Mouse (Mus musculus): ENCODE data around the gene Hint2. TPM values are rescaled to one million over a fixed set of nuclear protein-coding genes. Genes with fewer than 3 reads are reported as not detected.

The Hint2 gene
- polyA plus RNA-seq, 1 experiment from 2014 or later, result 68.5 TPM

DNA sequence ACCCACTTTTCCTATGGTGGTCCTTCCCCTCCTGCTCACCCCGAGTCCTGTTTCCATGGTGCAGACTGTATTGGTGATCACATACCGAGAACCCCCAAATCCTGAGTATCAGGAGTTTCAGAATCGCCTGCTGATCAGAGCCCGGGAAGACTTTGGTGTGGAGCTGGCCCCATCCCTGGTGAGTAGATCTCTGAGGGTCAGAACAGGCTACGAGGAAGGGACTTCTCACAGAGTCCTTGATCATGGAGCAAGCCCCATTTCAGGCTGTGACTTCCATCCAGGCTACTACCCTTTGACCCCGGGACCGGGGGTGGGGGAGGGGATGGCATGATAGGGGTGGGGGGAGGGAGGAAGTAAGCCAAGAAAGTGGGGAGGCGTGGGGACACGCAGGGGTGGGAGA lies 16.2 kb downstream of the Hint2 start:
- Histone ChIP-seq H3K27me3 (ENCODE audit: control insufficient read depth, insufficient read depth, low read depth, low read length) (no peaks in the 10 kb centered on the region), H3K4me3 (ENCODE audit: low read depth, low read length) (no peak overlapping the region), H3K9me3 (replicated peaks; ENCODE audit: control insufficient read depth, low read length) (no peaks in the 10 kb centered on the region), H3K36me3 (ENCODE audit: control insufficient read depth, insufficient read depth) (no peaks in the 10 kb centered on the region), H3K9ac (ENCODE audit: low read depth, low read length) (no peak overlapping the region), H3K27ac (ENCODE audit: low read length) (no peak overlapping the region), H3K4me1 (ENCODE audit: control insufficient read depth, low read depth, low read length) (no peaks in the 10 kb centered on the region), H3K4me2 (ENCODE audit: low read depth, low read length) (no peak overlapping the region)
- 58% methylated on average over 9 of the region's 9 CpGs for whole genome bisulfite sequencing (ENCODE audit: insufficient replicate concordance)
- ATAC-seq (ENCODE audit: low read depth), result no peak

DNA sequence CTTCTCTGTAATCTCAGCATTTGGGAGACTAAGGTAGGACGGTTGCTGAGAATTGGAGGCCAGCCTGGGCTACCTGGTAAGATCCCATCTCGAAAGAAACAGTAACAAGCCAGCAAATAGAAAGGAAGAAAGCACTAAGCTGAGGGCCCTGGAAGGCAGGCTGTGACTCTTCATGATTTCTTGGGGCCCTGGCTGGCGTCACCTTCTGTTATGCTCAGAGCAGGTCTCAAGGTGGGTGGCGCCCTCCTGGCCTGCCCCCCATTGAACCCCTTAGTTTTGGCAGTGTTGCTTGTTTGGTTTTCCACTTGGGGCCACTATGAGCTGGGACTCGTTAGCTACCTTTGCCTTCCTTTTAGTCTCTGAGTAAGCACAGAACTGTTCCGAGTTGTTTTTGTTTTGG lies 19.5 kb downstream of the Hint2 start:
- Histone ChIP-seq H3K4me2 (ENCODE audit: low read depth, low read length) (no peak overlapping the region), H3K4me3 (ENCODE audit: low read depth, low read length) (no peak overlapping the region), H3K4me1 (ENCODE audit: control insufficient read depth, low read depth, low read length) (no peaks in the 10 kb centered on the region), H3K27ac (ENCODE audit: low read length) (no peak overlapping the region), H3K36me3 (ENCODE audit: control insufficient read depth, insufficient read depth) (no peaks in the 10 kb centered on the region), H3K9me3 (replicated peaks; ENCODE audit: control insufficient read depth, low read length) (no peaks in the 10 kb centered on the region), H3K27me3 (ENCODE audit: control insufficient read depth, insufficient read depth, low read depth, low read length) (peaks cover 14% of the 10 kb centered on the region), H3K9ac (ENCODE audit: low read depth, low read length) (no peak overlapping the region)
- no peak for ATAC-seq (ENCODE audit: low read depth)
- WGBS (ENCODE audit: insufficient replicate concordance), result 54% methylated on average over 6 of the region's 6 CpGs

DNA sequence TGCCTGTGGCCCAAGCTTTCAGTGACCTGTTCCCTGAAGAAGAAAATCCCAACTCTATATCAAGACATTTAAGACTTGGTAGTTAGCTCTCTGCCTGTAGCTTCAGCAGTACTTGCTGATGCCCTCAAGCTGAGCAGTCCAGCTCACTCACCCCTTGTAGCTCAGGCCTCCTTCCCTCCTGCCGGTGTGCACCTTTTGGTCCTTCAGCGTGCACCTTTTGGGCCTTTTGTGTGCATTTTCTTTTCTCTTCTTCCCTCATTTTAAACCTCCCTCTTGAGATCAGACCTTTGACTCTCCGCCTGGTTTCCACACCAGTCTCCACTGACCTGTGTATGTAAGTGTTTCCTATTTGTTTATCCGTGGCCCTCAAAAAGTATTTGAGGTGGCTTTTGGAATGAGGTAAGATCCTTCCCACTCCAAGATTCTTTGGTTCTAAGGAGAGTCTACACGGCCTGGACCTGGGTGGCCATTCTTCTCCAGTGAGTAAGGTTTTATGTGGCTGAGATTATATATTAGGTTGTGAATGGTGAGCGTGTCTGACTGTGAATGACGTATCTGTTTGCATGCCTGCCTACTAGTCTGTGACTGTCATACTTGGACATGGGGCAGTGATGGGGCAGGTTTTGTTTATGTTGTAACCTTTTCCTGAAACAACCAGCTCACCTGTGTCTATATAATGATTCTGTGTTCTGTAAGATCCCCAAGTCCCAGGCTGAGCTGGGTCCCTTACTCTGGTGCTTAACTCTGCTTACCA lies 21.5 kb downstream of the Hint2 start:
- H3K9me3 ChIP-seq (replicated peaks; ENCODE audit: control insufficient read depth, low read length), result no peaks in the 10 kb centered on the region
- WGBS (ENCODE audit: insufficient replicate concordance), result 73% methylated on average over 7 of the region's 7 CpGs
- no peak for ATAC-seq (ENCODE audit: low read depth)
- no peak overlapping the region for H3K9ac ChIP-seq (ENCODE audit: low read depth, low read length)
- H3K27me3 ChIP-seq (ENCODE audit: control insufficient read depth, insufficient read depth, low read depth, low read length), result peaks cover 30% of the 10 kb centered on the region
- no peak overlapping the region for H3K4me2 ChIP-seq (ENCODE audit: low read depth, low read length)
- no peaks in the 10 kb centered on the region for H3K36me3 ChIP-seq (ENCODE audit: control insufficient read depth, insufficient read depth)
- H3K27ac ChIP-seq (ENCODE audit: low read length), result no peak overlapping the region
- H3K4me1 ChIP-seq (ENCODE audit: control insufficient read depth, low read depth, low read length), result peaks cover 7% of the 10 kb centered on the region
- no peak overlapping the region for H3K4me3 ChIP-seq (ENCODE audit: low read depth, low read length)

DNA sequence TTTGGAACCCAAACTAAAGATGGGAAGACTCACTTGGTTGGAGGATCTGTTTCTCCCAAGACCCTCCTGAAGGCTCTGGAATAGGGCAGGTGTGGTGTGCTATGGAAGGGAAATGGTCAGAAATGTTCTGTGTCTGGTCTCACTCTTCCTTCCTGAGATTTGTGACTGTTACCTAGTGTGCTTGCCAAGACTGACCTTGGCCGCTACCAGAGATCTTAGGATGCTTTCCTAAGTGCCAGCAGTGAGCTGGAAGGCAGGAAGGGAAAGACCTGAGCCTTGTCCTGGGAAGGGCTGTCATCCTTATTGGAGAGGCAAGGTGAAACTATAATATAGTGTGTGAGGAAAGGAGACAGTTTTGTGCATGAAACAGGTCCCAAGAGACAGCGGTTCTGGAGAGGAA lies 22.5 kb downstream of the Hint2 start:
- Histone ChIP-seq H3K4me2 (ENCODE audit: low read depth, low read length) (no peak overlapping the region), H3K27ac (ENCODE audit: low read length) (no peak overlapping the region), H3K36me3 (ENCODE audit: control insufficient read depth, insufficient read depth) (no peaks in the 10 kb centered on the region), H3K27me3 (ENCODE audit: control insufficient read depth, insufficient read depth, low read depth, low read length) (peaks cover 30% of the 10 kb centered on the region), H3K4me1 (ENCODE audit: control insufficient read depth, low read depth, low read length) (peaks cover 8% of the 10 kb centered on the region), H3K4me3 (ENCODE audit: low read depth, low read length) (no peak overlapping the region), H3K9me3 (replicated peaks; ENCODE audit: control insufficient read depth, low read length) (no peaks in the 10 kb centered on the region), H3K9ac (ENCODE audit: low read depth, low read length) (no peak overlapping the region)
- 79% methylated on average over 2 of the region's 2 CpGs for WGBS (ENCODE audit: insufficient replicate concordance)
- ATAC-seq (ENCODE audit: low read depth), result no peak

DNA sequence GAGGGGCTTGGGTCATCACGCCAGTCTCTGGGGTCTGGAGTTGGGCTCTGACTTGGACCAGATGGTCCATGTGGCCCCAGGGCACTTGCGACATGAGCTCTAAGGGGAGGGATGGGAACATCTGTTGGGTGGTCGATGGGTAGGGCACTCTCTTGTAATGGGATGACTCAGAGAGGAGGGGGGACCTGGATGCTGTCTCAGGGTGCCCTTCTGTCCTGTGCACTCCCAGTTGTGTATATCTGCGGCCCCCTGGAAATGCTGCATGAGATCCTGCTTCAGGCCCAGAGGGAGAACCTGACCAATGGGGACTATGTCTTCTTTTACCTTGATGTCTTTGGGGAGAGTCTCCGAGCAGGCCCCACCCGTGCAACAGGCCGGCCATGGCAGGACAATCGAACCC lies 23.0 kb downstream of the Hint2 start:
- no peak overlapping the region for H3K4me2 ChIP-seq (ENCODE audit: low read depth, low read length)

DNA sequence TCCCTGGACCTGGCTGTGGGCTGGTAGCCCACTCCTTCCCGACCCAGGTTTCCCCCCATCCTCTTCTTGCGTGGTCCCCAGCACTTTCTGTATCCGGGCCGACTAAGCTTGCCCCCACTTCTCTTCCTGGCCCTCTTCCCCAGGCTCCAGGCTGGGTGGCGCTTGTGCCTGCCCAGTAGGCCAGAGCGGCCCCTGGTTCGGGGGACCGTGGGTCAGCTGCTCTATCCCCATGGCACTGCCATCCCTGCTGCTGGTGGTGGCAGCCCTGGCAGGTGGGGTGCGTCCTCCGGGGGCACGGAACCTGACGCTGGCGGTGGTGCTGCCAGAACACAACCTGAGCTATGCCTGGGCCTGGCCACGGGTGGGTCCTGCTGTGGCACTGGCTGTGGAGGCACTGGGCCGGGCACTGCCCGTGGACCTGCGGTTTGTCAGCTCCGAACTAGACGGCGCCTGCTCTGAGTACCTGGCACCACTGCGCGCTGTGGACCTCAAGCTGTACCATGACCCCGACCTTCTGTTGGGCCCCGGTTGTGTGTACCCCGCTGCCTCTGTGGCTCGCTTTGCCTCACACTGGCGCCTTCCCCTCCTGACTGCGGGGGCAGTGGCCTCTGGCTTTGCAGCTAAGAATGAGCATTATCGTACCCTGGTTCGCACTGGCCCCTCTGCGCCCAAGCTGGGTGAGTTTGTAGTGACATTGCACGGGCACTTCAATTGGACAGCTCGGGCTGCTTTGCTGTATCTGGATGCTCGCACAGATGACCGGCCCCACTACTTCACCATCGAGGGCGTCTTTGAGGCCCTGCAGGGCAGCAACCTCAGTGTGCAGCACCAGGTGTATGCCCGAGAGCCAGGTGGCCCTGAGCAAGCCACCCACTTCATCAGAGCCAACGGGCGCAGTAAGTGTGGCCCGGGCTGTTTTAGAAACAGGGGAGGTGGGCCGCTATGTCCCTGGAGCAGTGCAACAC lies 24.0 kb downstream of the Hint2 start:
- Histone ChIP-seq H3K9me3 (replicated peaks; ENCODE audit: control insufficient read depth, low read length) (no peaks in the 10 kb centered on the region), H3K36me3 (ENCODE audit: control insufficient read depth, insufficient read depth) (no peaks in the 10 kb centered on the region), H3K4me2 (ENCODE audit: low read depth, low read length) (no peak overlapping the region), H3K9ac (ENCODE audit: low read depth, low read length) (no peak overlapping the region), H3K4me3 (ENCODE audit: low read depth, low read length) (peak overlapping the region; percentile 58; the same call in 1 of the 2 replicates), H3K27me3 (ENCODE audit: control insufficient read depth, insufficient read depth, low read depth, low read length) (peaks cover 30% of the 10 kb centered on the region), H3K27ac (ENCODE audit: low read length) (no peak overlapping the region), H3K4me1 (ENCODE audit: control insufficient read depth, low read depth, low read length) (peaks cover 8% of the 10 kb centered on the region)
- 59% methylated on average over 42 of the region's 42 CpGs for WGBS (ENCODE audit: insufficient replicate concordance)
- no peak for ATAC-seq (ENCODE audit: low read depth)

More for the DNA sequence above, 23.0 kb downstream of the Hint2 start:
- Histone ChIP-seq H3K36me3 (ENCODE audit: control insufficient read depth, insufficient read depth) (no peaks in the 10 kb centered on the region), H3K27me3 (ENCODE audit: control insufficient read depth, insufficient read depth, low read depth, low read length) (peaks cover 30% of the 10 kb centered on the region), H3K9me3 (replicated peaks; ENCODE audit: control insufficient read depth, low read length) (no peaks in the 10 kb centered on the region), H3K4me3 (ENCODE audit: low read depth, low read length) (no peak overlapping the region), H3K9ac (ENCODE audit: low read depth, low read length) (no peak overlapping the region), H3K27ac (ENCODE audit: low read length) (no peak overlapping the region), H3K4me1 (ENCODE audit: control insufficient read depth, low read depth, low read length) (peaks cover 8% of the 10 kb centered on the region)
- no peak for ATAC-seq (ENCODE audit: low read depth)
- 66% methylated on average over 8 of the region's 8 CpGs for WGBS (ENCODE audit: insufficient replicate concordance)

DNA sequence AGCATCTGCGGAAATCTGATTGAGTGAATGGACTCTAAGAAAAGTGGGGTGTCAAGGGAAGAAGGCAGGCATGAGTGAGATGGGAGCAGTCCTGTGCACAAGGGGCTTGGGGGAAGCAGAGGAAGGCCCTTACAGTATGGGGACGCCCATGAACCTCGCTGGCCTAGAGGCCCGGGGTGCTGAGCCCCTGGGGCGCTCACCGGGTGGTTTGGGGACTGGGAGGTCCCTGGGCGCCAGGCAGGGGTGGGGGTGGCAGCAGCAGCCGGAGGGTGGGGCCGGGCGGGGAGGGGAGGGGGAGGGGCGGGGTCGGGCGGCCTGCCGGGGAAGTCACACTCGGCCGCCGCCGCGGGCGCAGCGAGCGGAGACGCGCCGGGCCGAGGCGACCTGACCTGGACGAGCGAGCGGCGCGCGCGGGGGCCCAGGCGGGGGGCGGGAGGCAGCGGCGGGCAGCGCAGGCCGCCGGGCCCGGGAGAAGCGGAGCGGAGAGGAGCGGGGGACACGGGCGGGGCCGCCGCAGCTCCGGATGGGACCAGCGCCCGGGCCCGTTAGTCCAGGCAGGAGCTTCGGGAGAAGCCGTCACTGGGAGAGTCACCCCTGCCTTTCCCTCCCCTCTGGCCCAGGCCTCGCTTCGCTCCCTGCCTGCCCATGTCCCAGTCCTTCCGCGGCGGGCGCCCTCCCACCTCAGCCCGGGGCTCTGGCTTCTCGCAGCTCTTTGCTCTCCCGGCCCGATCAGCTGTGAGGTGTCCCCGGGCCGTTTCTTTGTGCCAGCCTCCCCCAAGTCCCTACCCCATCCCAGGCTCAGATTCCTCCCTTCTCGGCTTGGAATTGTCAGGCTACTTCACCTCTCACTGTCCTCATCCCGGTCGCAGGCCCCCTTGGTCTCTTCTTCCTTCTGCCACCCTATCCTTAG lies 25.0 kb downstream of the Hint2 start, which contains the start of gene Npr2:
Npr2 (plus strand) TSS at position 890 of the 910 bp plus-strand sequence.
- H3K4me1 ChIP-seq (ENCODE audit: control insufficient read depth, low read depth, low read length), result peaks cover 8% of the 10 kb centered on the region
- no peaks in the 10 kb centered on the region for H3K9me3 ChIP-seq (replicated peaks; ENCODE audit: control insufficient read depth, low read length)
- H3K36me3 ChIP-seq (ENCODE audit: control insufficient read depth, insufficient read depth), result no peaks in the 10 kb centered on the region
- WGBS (ENCODE audit: insufficient replicate concordance), result 3% methylated on average over 49 of the region's 70 CpGs
- ATAC-seq (ENCODE audit: low read depth), result peak; percentile 47
- H3K27ac ChIP-seq (ENCODE audit: low read length), result no peak within 1 kb of the TSS
- H3K4me3 ChIP-seq (ENCODE audit: low read depth, low read length), result peak within 1 kb of the TSS; percentile 58
- peaks cover 30% of the 10 kb centered on the region for H3K27me3 ChIP-seq (ENCODE audit: control insufficient read depth, insufficient read depth, low read depth, low read length)
- H3K9ac ChIP-seq (ENCODE audit: low read depth, low read length), result peak within 1 kb of the TSS; percentile 42
- peak within 1 kb of the TSS; percentile 72 for H3K4me2 ChIP-seq (ENCODE audit: low read depth, low read length)

DNA sequence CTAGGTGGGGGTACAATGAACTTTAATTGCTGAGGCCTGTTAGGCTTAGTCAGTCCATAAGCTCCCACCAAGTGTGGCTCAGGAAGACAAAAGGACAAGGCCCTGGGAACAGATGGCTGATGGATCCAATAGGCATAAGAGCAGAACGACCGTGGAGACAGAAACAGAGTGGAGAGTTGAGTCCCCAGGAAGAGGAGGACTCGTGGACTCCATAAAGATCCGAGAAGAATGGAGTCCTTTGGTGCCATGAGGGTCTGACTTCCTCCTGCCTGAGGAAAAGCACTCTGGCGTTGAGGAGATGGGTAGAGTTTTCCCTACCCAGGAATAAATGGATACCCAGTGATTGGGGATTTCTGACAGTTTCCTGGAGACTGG lies 25.6 kb downstream of the Hint2 start:
- no peak for ATAC-seq (ENCODE audit: low read depth)
- no peaks in the 10 kb centered on the region for H3K36me3 ChIP-seq (ENCODE audit: control insufficient read depth, insufficient read depth)
- H3K9ac ChIP-seq (ENCODE audit: low read depth, low read length), result no peak overlapping the region
- H3K4me3 ChIP-seq (ENCODE audit: low read depth, low read length), result no peak overlapping the region; the same call in 1 of the 2 replicates
- no peak overlapping the region for H3K27ac ChIP-seq (ENCODE audit: low read length)
- 25% methylated on average over 5 of the region's 5 CpGs for WGBS (ENCODE audit: insufficient replicate concordance)
- H3K4me2 ChIP-seq (ENCODE audit: low read depth, low read length), result peak overlapping the region; percentile 72; the same call in 1 of the 2 replicates
- peaks cover 30% of the 10 kb centered on the region for H3K27me3 ChIP-seq (ENCODE audit: control insufficient read depth, insufficient read depth, low read depth, low read length)
- H3K4me1 ChIP-seq (ENCODE audit: control insufficient read depth, low read depth, low read length), result peaks cover 8% of the 10 kb centered on the region
- H3K9me3 ChIP-seq (replicated peaks; ENCODE audit: control insufficient read depth, low read length), result no peaks in the 10 kb centered on the region

All from liver, embryonic 16.5 days (tissue).